Mouse (Mus musculus) midbrain, embryonic 15.5 days (tissue): ENCODE results near the gene Nwd1. TPM values are rescaled to one million over a fixed set of nuclear protein-coding genes. Genes with fewer than 3 reads are reported as not detected.
A peak's percentile ranks its signal among the peaks of the same experiment; 100 is the strongest.

Experiments
- ATAC-seq: fragments of 200-750 bp; cut with Nextera tagmentation; replicated peaks from 2 replicates; pipeline ENCODE4 v1.8.0; 2017; ENCODE audit warnings: moderate TSS enrichment
- H3K27ac ChIP-seq: fragments of 300-500 bp; sonication (generic); 2 replicates; pipeline ENCODE4 v1.5.1; 2015; ENCODE audit warnings: mild to moderate bottlenecking, inconsistent platforms
- H3K27me3 ChIP-seq: fragments of 300-500 bp; sonication (generic); replicated peaks from 2 replicates; pipeline ENCODE4 v1.6.1; 2015; ENCODE audit warnings: inconsistent platforms
- H3K36me3 ChIP-seq: fragments of 300-500 bp; sonication (generic); replicated peaks from 2 replicates; pipeline ENCODE4 v1.6.1; 2015; ENCODE audit warnings: inconsistent platforms
- H3K4me1 ChIP-seq: fragments of 300-500 bp; sonication (generic); 2 replicates; pipeline ENCODE4 v1.6.1; 2015; ENCODE audit warnings: inconsistent platforms
- H3K4me2 ChIP-seq: fragments of 300-500 bp; sonication (generic); 2 replicates; pipeline ENCODE4 v1.6.1; 2015; ENCODE audit warnings: inconsistent platforms, mild to moderate bottlenecking, moderate library complexity
- H3K4me3 ChIP-seq: fragments of 300-500 bp; sonication (generic); 2 replicates; pipeline ENCODE4 v1.5.1; 2015; ENCODE audit warnings: mild to moderate bottlenecking, inconsistent platforms
- H3K9ac ChIP-seq: fragments of 300-500 bp; sonication (generic); 2 replicates; pipeline ENCODE4 v1.6.1; 2015; ENCODE audit warnings: mild to moderate bottlenecking, inconsistent platforms
- H3K9me3 ChIP-seq: fragments of 300-500 bp; sonication (generic); 2 replicates; pipeline ENCODE4 v1.6.1; 2016; ENCODE audit warnings: inconsistent platforms
- WGBS: fragments of 180-500 bp; shearing (Covaris S2); methylation state at CpG from one replicate; pipeline ENCODE4 v1.1.7; 2015; ENCODE audit warnings: mixed read lengths; 5-methylcytosine and 5-hydroxymethylcytosine counted together
- polyA plus RNA-seq: library from polyadenylated mRNA; unstranded; fragments of >200 nt; fragmentation: Nextera tagmentation; extraction: Ambion mirVana; gene quantifications from 2 replicates; pipeline ENCODE4 v1.2.1, GENCODE M21; 2015

Gene Nwd1
- polyA plus RNA-seq, 1 experiment from 2014 or later = 1.7 TPM

- H3K4me2 ChIP-seq = peak within 1 kb of the TSS; percentile 91
- H3K36me3 ChIP-seq = peaks cover 20% of the 10 kb centered on the region
- peak within 1 kb of the TSS; percentile 84 for H3K9ac ChIP-seq
- peaks cover 11% of the 10 kb centered on the region for H3K4me1 ChIP-seq
- peak within 1 kb of the TSS; percentile 67 for H3K27ac ChIP-seq
- peak within 1 kb of the TSS; percentile 80 for H3K4me3 ChIP-seq
- no peaks in the 10 kb centered on the region for H3K9me3 ChIP-seq
- ATAC-seq = peak; percentile 99
- 15% methylated on average over 52 of the region's 56 CpGs for WGBS
- H3K27me3 ChIP-seq = no peaks in the 10 kb centered on the region
These were observed 76.5 kb downstream of the Nwd1 start, which contains the start of gene Sin3b for GRCm38 (mm10) chr8:72722769-72723650. TSS of gene Sin3b (plus strand) at chr8:72723285.

GRCm38 (mm10) chr8:72723651-72724001 is 77.1 kb downstream of the Nwd1 start:
- Histone ChIP-seq H3K4me1 (peaks cover 17% of the 10 kb centered on the region), H3K4me2 (peak overlapping the region; percentile 91), H3K9me3 (no peaks in the 10 kb centered on the region), H3K36me3 (peaks cover 26% of the 10 kb centered on the region), H3K4me3 (peak overlapping the region; percentile 80), H3K27me3 (no peaks in the 10 kb centered on the region), H3K27ac (peak overlapping the region; percentile 67; the same call in 1 of the 2 replicates), H3K9ac (peak overlapping the region; percentile 84)
- peak; percentile 55 for ATAC-seq
- WGBS = under 1% methylated on average over 30 of the region's 30 CpGs

GRCm38 (mm10) chr8:72728636-72729035 is 82.1 kb downstream of the Nwd1 start:
- H3K4me3 ChIP-seq = no peak overlapping the region
- no peaks in the 10 kb centered on the region for H3K9me3 ChIP-seq
- H3K27ac ChIP-seq = no peak overlapping the region
- no peak overlapping the region for H3K9ac ChIP-seq
- no peak overlapping the region for H3K4me2 ChIP-seq
- H3K27me3 ChIP-seq = no peaks in the 10 kb centered on the region
- peaks cover 70% of the 10 kb centered on the region for H3K36me3 ChIP-seq
- ATAC-seq = peak; percentile 24; the same call in 1 of the 2 replicates
- H3K4me1 ChIP-seq = peaks cover 22% of the 10 kb centered on the region
- 68% methylated on average over 1 of the region's 1 CpGs for WGBS

GRCm38 (mm10) chr8:72735001-72735400 is 88.5 kb downstream of the Nwd1 start:
- peaks cover 80% of the 10 kb centered on the region for H3K36me3 ChIP-seq
- H3K4me3 ChIP-seq = no peak overlapping the region
- H3K4me1 ChIP-seq = no peaks in the 10 kb centered on the region
- H3K9me3 ChIP-seq = no peaks in the 10 kb centered on the region
- no peaks in the 10 kb centered on the region for H3K27me3 ChIP-seq
- ATAC-seq = no peak
- H3K9ac ChIP-seq = no peak overlapping the region
- 92% methylated on average over 5 of the region's 5 CpGs for WGBS
- no peak overlapping the region for H3K27ac ChIP-seq
- H3K4me2 ChIP-seq = no peak overlapping the region

- Histone ChIP-seq H3K9me3 (no peaks in the 10 kb centered on the region), H3K27me3 (no peaks in the 10 kb centered on the region), H3K4me2 (no peak overlapping the region), H3K27ac (no peak overlapping the region), H3K4me1 (no peaks in the 10 kb centered on the region), H3K9ac (no peak overlapping the region), H3K4me3 (no peak overlapping the region), H3K36me3 (peaks cover 76% of the 10 kb centered on the region)
- ATAC-seq = no peak
These were observed 90.4 kb downstream of the Nwd1 start for GRCm38 (mm10) chr8:72736868-72737267.

- peaks cover 84% of the 10 kb centered on the region for H3K36me3 ChIP-seq
- no peaks in the 10 kb centered on the region for H3K4me1 ChIP-seq
- H3K4me2 ChIP-seq = no peak overlapping the region
- WGBS = 45% methylated on average over 5 of the region's 5 CpGs
- H3K27me3 ChIP-seq = no peaks in the 10 kb centered on the region
- H3K9ac ChIP-seq = no peak overlapping the region
- ATAC-seq = peak; percentile 55
- H3K9me3 ChIP-seq = no peaks in the 10 kb centered on the region
- H3K4me3 ChIP-seq = no peak overlapping the region
- no peak overlapping the region for H3K27ac ChIP-seq
These were observed 99.5 kb downstream of the Nwd1 start for GRCm38 (mm10) chr8:72746061-72746460.

- H3K36me3 ChIP-seq = peaks cover 87% of the 10 kb centered on the region
- no peak overlapping the region for H3K4me3 ChIP-seq
- H3K9me3 ChIP-seq = no peaks in the 10 kb centered on the region
- no peaks in the 10 kb centered on the region for H3K27me3 ChIP-seq
- H3K4me2 ChIP-seq = no peak overlapping the region
- H3K9ac ChIP-seq = no peak overlapping the region
- no peaks in the 10 kb centered on the region for H3K4me1 ChIP-seq
- no peak overlapping the region for H3K27ac ChIP-seq
- ATAC-seq = no peak
- 94% methylated on average over 26 of the region's 26 CpGs for WGBS
These were observed 103.3 kb downstream of the Nwd1 start for GRCm38 (mm10) chr8:72749846-72750245.

GRCm38 (mm10) chr8:72750266-72750665 is 103.8 kb downstream of the Nwd1 start:
- Histone ChIP-seq H3K36me3 (peaks cover 83% of the 10 kb centered on the region), H3K27ac (no peak overlapping the region), H3K4me1 (no peaks in the 10 kb centered on the region), H3K9ac (no peak overlapping the region), H3K4me3 (no peak overlapping the region), H3K9me3 (no peaks in the 10 kb centered on the region), H3K4me2 (no peak overlapping the region), H3K27me3 (no peaks in the 10 kb centered on the region)
- WGBS = 96% methylated on average over 6 of the region's 6 CpGs
- ATAC-seq = no peak

- no peak for ATAC-seq
- H3K4me2 ChIP-seq = no peak overlapping the region
- H3K9ac ChIP-seq = no peak overlapping the region
- 87% methylated on average over 3 of the region's 3 CpGs for WGBS
- H3K27me3 ChIP-seq = no peaks in the 10 kb centered on the region
- no peaks in the 10 kb centered on the region for H3K4me1 ChIP-seq
- H3K9me3 ChIP-seq = no peaks in the 10 kb centered on the region
- H3K27ac ChIP-seq = no peak overlapping the region
- peaks cover 83% of the 10 kb centered on the region for H3K36me3 ChIP-seq
- no peak overlapping the region for H3K4me3 ChIP-seq
These were observed 104.6 kb downstream of the Nwd1 start for GRCm38 (mm10) chr8:72751126-72751525.

GRCm38 (mm10) chr8:72752289-72752688 is 105.8 kb downstream of the Nwd1 start:
- Histone ChIP-seq H3K9me3 (no peaks in the 10 kb centered on the region), H3K4me1 (no peaks in the 10 kb centered on the region), H3K9ac (no peak overlapping the region), H3K36me3 (peaks cover 83% of the 10 kb centered on the region), H3K27me3 (no peaks in the 10 kb centered on the region), H3K27ac (no peak overlapping the region), H3K4me2 (no peak overlapping the region), H3K4me3 (no peak overlapping the region)
- WGBS = 82% methylated on average over 3 of the region's 3 CpGs
- ATAC-seq = no peak

- WGBS = 98% methylated on average over 9 of the region's 9 CpGs
- H3K27me3 ChIP-seq = no peaks in the 10 kb centered on the region
- no peak overlapping the region for H3K9ac ChIP-seq
- ATAC-seq = no peak
- H3K9me3 ChIP-seq = no peaks in the 10 kb centered on the region
- no peak overlapping the region for H3K4me3 ChIP-seq
- peaks cover 77% of the 10 kb centered on the region for H3K36me3 ChIP-seq
- H3K27ac ChIP-seq = no peak overlapping the region
- H3K4me2 ChIP-seq = no peak overlapping the region
- no peaks in the 10 kb centered on the region for H3K4me1 ChIP-seq
These were observed 106.7 kb downstream of the Nwd1 start for GRCm38 (mm10) chr8:72753165-72753564.

- no peak for ATAC-seq
- H3K27me3 ChIP-seq = no peaks in the 10 kb centered on the region
These were observed 107.3 kb downstream of the Nwd1 start for GRCm38 (mm10) chr8:72753781-72754180.

GRCm38 (mm10) chr8:72756031-72756430 is 109.5 kb downstream of the Nwd1 start:
- ATAC-seq = no peak
- 91% methylated on average over 2 of the region's 2 CpGs for WGBS
- H3K36me3 ChIP-seq = peaks cover 48% of the 10 kb centered on the region

More at GRCm38 (mm10) chr8:72753781-72754180, 107.3 kb downstream of the Nwd1 start:
- no peak overlapping the region for H3K9ac ChIP-seq
- H3K27ac ChIP-seq = no peak overlapping the region
- no peak overlapping the region for H3K4me2 ChIP-seq
- H3K4me1 ChIP-seq = no peaks in the 10 kb centered on the region
- H3K36me3 ChIP-seq = peaks cover 70% of the 10 kb centered on the region
- no peak overlapping the region for H3K4me3 ChIP-seq
- H3K9me3 ChIP-seq = no peaks in the 10 kb centered on the region
- WGBS = 97% methylated on average over 2 of the region's 2 CpGs

More at GRCm38 (mm10) chr8:72756031-72756430, 109.5 kb downstream of the Nwd1 start:
- no peak overlapping the region for H3K27ac ChIP-seq
- H3K4me3 ChIP-seq = no peak overlapping the region
- no peak overlapping the region for H3K4me2 ChIP-seq
- no peaks in the 10 kb centered on the region for H3K9me3 ChIP-seq
- no peak overlapping the region for H3K9ac ChIP-seq
- H3K27me3 ChIP-seq = no peaks in the 10 kb centered on the region
- no peaks in the 10 kb centered on the region for H3K4me1 ChIP-seq
